Mouse (Mus musculus): ENCODE measurements around the gene Nox4. TPM values are rescaled to one million over a fixed set of nuclear protein-coding genes. Genes with fewer than 3 reads are reported as not detected.
"Not testable (repeated sequence)": the region's sequence is repeated elsewhere in the genome, so short reads cannot be mapped to it uniquely, and the experiment has no call there.

The Nox4 gene
- polyA plus RNA-seq, 1 experiment from 2014 or later: 3.6 TPM

- DNase-seq (ENCODE audit: extremely low spot score, low spot score); H3K27me3 ChIP-seq (ENCODE audit: poor library complexity, severe bottlenecking); H3K36me3 ChIP-seq (replicated peaks); H3K9me3 ChIP-seq; H3K4me3 ChIP-seq; H3K27ac ChIP-seq; H3K4me1 ChIP-seq: not testable (repeated sequence)
- WGBS: 7% methylated on average over 4 of the region's 4 CpGs
Observed at GRCm38 (mm10) chr7:87411373-87411772, 165.5 kb downstream of the Nox4 start.

GRCm38 (mm10) chr7:87413271-87413670, 167.4 kb downstream of the Nox4 start:
- Histone ChIP-seq H3K4me1 (no peaks in the 10 kb centered on the region), H3K27me3 (ENCODE audit: poor library complexity, severe bottlenecking) (no peaks in the 10 kb centered on the region), H3K27ac (no peak overlapping the region), H3K36me3 (replicated peaks) (no peaks in the 10 kb centered on the region), H3K4me3 (no peak overlapping the region), H3K9me3 (no peaks in the 10 kb centered on the region)
- 81% methylated on average over 1 of the region's 1 CpGs for WGBS
- no peak for DNase-seq (ENCODE audit: extremely low spot score, low spot score)

Other genes with a start within 250 kb of the Nox4 start
- not detected in 2 replicates for gene Vmn2r79, start 250.0 kb upstream of the Nox4 start, polyA plus RNA-seq (2016; fragmentation: Nextera tagmentation; extraction: Ambion mirVana)
- gene Tyr, start 247.4 kb downstream of the Nox4 start, polyA plus RNA-seq (2016; fragmentation: Nextera tagmentation; extraction: Ambion mirVana): 0.51 and 1.9 TPM in 2 replicates

All from forebrain, embryonic 10.5 days (tissue).